Mouse (Mus musculus) heart, embryonic 14.5 days (tissue): ENCODE measurements around the gene Olfr851. TPM values are rescaled to one million over a fixed set of nuclear protein-coding genes. Genes with fewer than 3 reads are reported as not detected.

Experiments used
- ATAC-seq: fragments of 200-750 bp; cut with Nextera tagmentation; 2 replicates; pipeline ENCODE4 v1.8.0; 2017; ENCODE audit warnings: low read depth, moderate TSS enrichment; ENCODE audit not compliant: insufficient number of reproducible peaks, insufficient read depth, low FRiP score
- H3K27ac ChIP-seq, 2 experiments: fragments of 200-500 bp in 1 of 2; fragments of 300-500 bp in 1 of 2; sonication (generic) in 1 of 2; replicated peaks in 1 of 2; 2 replicates each; pipeline ENCODE4 v1.5.1; 2012 to 2014; ENCODE audit warnings: low read depth in 2 of 2, low read length in 2 of 2, control low read depth in 1 of 2, mild to moderate bottlenecking in 1 of 2, mixed read lengths in 1 of 2; ENCODE audit not compliant: control insufficient read depth in 1 of 2, insufficient read depth in 1 of 2
- H3K27me3 ChIP-seq: fragments of 300-500 bp; sonication (generic); 2 replicates; pipeline ENCODE4 v1.6.1; 2014; ENCODE audit warnings: mild to moderate bottlenecking, low read length, control low read depth; ENCODE audit not compliant: control insufficient read depth, insufficient read depth
- H3K36me3 ChIP-seq: fragments of 300-500 bp; sonication (generic); 2 replicates; pipeline ENCODE4 v1.6.1; 2014; ENCODE audit warnings: mild to moderate bottlenecking, control low read depth, low read length, mixed read lengths; ENCODE audit not compliant: control insufficient read depth, insufficient read depth
- H3K4me1 ChIP-seq, 2 experiments: fragments of 200-500 bp in 1 of 2; fragments of 300-500 bp in 1 of 2; sonication (generic) in 1 of 2; 2 replicates each; pipeline ENCODE4 v1.6.1; 2012 to 2014; ENCODE audit warnings: low read length in 2 of 2, control low read depth in 1 of 2, mixed read lengths in 1 of 2; ENCODE audit not compliant: control insufficient read depth in 2 of 2, insufficient read depth in 2 of 2
- H3K4me2 ChIP-seq: fragments of 300-500 bp; sonication (generic); 2 replicates; pipeline ENCODE4 v1.6.1; 2014; ENCODE audit warnings: mild to moderate bottlenecking, low read length
- H3K4me3 ChIP-seq, 2 experiments: fragments of 200-500 bp in 1 of 2; fragments of 300-500 bp in 1 of 2; sonication (generic) in 1 of 2; 2 replicates each; pipeline ENCODE4 v1.5.1; 2012 to 2014; ENCODE audit warnings: low read length in 2 of 2, mild to moderate bottlenecking in 2 of 2, control low read depth in 1 of 2, low read depth in 1 of 2, moderate library complexity in 1 of 2; ENCODE audit not compliant: control insufficient read depth in 1 of 2, insufficient read depth in 1 of 2
- H3K9ac ChIP-seq: fragments of 300-500 bp; sonication (generic); 2 replicates; pipeline ENCODE4 v1.6.1; 2014; ENCODE audit warnings: mild to moderate bottlenecking, low read length
- H3K9me3 ChIP-seq: fragments of 300-500 bp; sonication (generic); 2 replicates; pipeline ENCODE4 v1.6.1; 2016; ENCODE audit warnings: low read length, control low read depth; ENCODE audit not compliant: control insufficient read depth
- WGBS: fragments of 180-500 bp; shearing (Covaris S2); extraction: QIAGEN DNeasy Blood & Tissue Kit; methylation state at CpG from one replicate; pipeline ENCODE4 v1.1.7; 2014; 5-methylcytosine and 5-hydroxymethylcytosine counted together
- polyA plus RNA-seq: library from polyadenylated mRNA; unstranded; fragments of >200 nt; fragmentation: Nextera tagmentation; extraction: Ambion mirVana; gene quantifications from 2 replicates; pipeline ENCODE4 v1.2.1, GENCODE M21; 2014

Gene Olfr851
- polyA plus RNA-seq: not detected in 2 replicates

GRCm38 (mm10) chr9:19492995-19493394, at the start of gene Olfr851:
Gene Olfr851, plus strand, starts transcription at chr9:19493295.
- Histone ChIP-seq H3K4me3 (no peak within 1 kb of the TSS), H3K4me2 (no peak within 1 kb of the TSS), H3K9ac (no peak within 1 kb of the TSS), H3K36me3 (no peaks in the 10 kb centered on the region), H3K27ac (no peak within 1 kb of the TSS), H3K4me1 (no peaks in the 10 kb centered on the region), H3K27me3 (no peaks in the 10 kb centered on the region), H3K9me3 (peaks cover 9% of the 10 kb centered on the region; the same call in 1 of the 2 replicates)
- ATAC-seq: no peak

GRCm38 (mm10) chr9:19478148-19478547, 14.9 kb upstream of the Olfr851 start, which contains the start of gene Olfr850:
Gene Olfr850, minus strand, starts transcription at chr9:19478248.
- Histone ChIP-seq H3K27ac (no peak within 1 kb of the TSS), H3K4me2 (no peak within 1 kb of the TSS), H3K36me3 (no peaks in the 10 kb centered on the region), H3K9ac (no peak within 1 kb of the TSS), H3K4me3 (no peak within 1 kb of the TSS), H3K4me1 (no peaks in the 10 kb centered on the region), H3K27me3 (no peaks in the 10 kb centered on the region), H3K9me3 (no peaks in the 10 kb centered on the region)
- no peak for ATAC-seq

GRCm38 (mm10) chr9:19540976-19541375, 47.9 kb downstream of the Olfr851 start, which contains the start of gene Olfr853:
Gene Olfr853, minus strand, starts transcription at chr9:19541076.
- WGBS: 73% methylated on average over 1 of the region's 1 CpGs
- no peaks in the 10 kb centered on the region for H3K27me3 ChIP-seq
- no peak for ATAC-seq
- H3K4me2 ChIP-seq: no peak within 1 kb of the TSS
- H3K9ac ChIP-seq: no peak within 1 kb of the TSS
- H3K4me1 ChIP-seq: no peaks in the 10 kb centered on the region
- H3K4me3 ChIP-seq: no peak within 1 kb of the TSS
- H3K36me3 ChIP-seq: no peaks in the 10 kb centered on the region
- H3K27ac ChIP-seq: no peak within 1 kb of the TSS
- no peaks in the 10 kb centered on the region for H3K9me3 ChIP-seq

Other genes starting within 250 kb of the Olfr851 start
- gene Olfr843, start 241.3 kb upstream of the Olfr851 start, polyA plus RNA-seq: not detected in 2 replicates
- gene Olfr844, start 176.9 kb upstream of the Olfr851 start, polyA plus RNA-seq: not detected in 2 replicates
- not detected in 2 replicates for gene Olfr845, start 156.8 kb upstream of the Olfr851 start, polyA plus RNA-seq
- not detected in 2 replicates for gene Olfr846, start 129.3 kb upstream of the Olfr851 start, polyA plus RNA-seq
- not detected in 2 replicates for gene Olfr847, start 114.6 kb upstream of the Olfr851 start, polyA plus RNA-seq
- not detected in 2 replicates for gene Olfr849, start 53.0 kb upstream of the Olfr851 start, polyA plus RNA-seq
- gene Olfr850, start 15.0 kb upstream of the Olfr851 start, polyA plus RNA-seq: not detected in 2 replicates
- not detected in 2 replicates for gene Olfr853, start 47.8 kb downstream of the Olfr851 start, polyA plus RNA-seq
- not detected in 2 replicates for gene Olfr854, start 74.1 kb downstream of the Olfr851 start, polyA plus RNA-seq
- gene Olfr855, start 89.3 kb downstream of the Olfr851 start, polyA plus RNA-seq: not detected in 2 replicates
- gene Zfp317, start 128.8 kb downstream of the Olfr851 start, polyA plus RNA-seq: 20.6 and 21.0 TPM in 2 replicates
- not detected in 2 replicates for gene Olfr857, start 216.1 kb downstream of the Olfr851 start, polyA plus RNA-seq